Comparison of ENCODE assay signal across 8 mouse cellular contexts in genomic region chr14:46821873-46822716, GRCm38 (mm10). TPM values are rescaled to one million over a fixed set of nuclear protein-coding genes. Genes with fewer than 3 reads are reported as not detected.
DNase-seq lines count a peak whose midpoint lies in the region; ATAC-seq lines count a peak whose summit lies in the region.

Gene Gmfb, minus strand, starts transcription at chr14:46822242.

- no peaks in the 10 kb centered on the region for H3K9me3 ChIP-seq in hindbrain, embryonic 15.5 days

- H3K9ac ChIP-seq in hindbrain, embryonic 15.5 days = peak within 1 kb of the TSS; percentile 97

- H3K27me3 ChIP-seq in hindbrain, embryonic 15.5 days = 0 out of 2 replicates have a peak, but pooled peaks cover 2% of the 10 kb centered on the region

- H3K4me2 ChIP-seq in hindbrain, embryonic 15.5 days = peak within 1 kb of the TSS; percentile 93

- peaks cover 47% of the 10 kb centered on the region for H3K79me2 ChIP-seq in macrophage (ENCODE audit: inconsistent target)

- ATAC-seq in hindbrain, embryonic 15.5 days (ENCODE audit: low FRiP score, low read depth) = peak; percentile 97

- H3K4me1 ChIP-seq in hindbrain, embryonic 15.5 days (replicated peaks) = peaks cover 20% of the 10 kb centered on the region

- peak within 1 kb of the TSS; percentile 97 for H3K4me3 ChIP-seq in hindbrain, embryonic 15.5 days
- H3K4me3 ChIP-seq in macrophage (ENCODE audit: inconsistent target) = peak within 1 kb of the TSS; percentile 90

- H3K27ac ChIP-seq in hindbrain, embryonic 15.5 days (replicated peaks) = peak within 1 kb of the TSS; percentile 89
- H3K27ac ChIP-seq in macrophage = peak within 1 kb of the TSS; percentile 90

- DNase-seq in T-cell, adult 2 months (ENCODE audit: low spot score) = peak; percentile 95
- DNase-seq in cerebellum, postnatal 36 days = peak; percentile 97 to 98
- peak; percentile 97 to 98 for DNase-seq in frontal cortex, postnatal 36 days (ENCODE audit: low spot score in 2 of 2)
- peak; percentile 97 to 98 for DNase-seq in left cerebral cortex, adult 18-20 months (ENCODE audit: low spot score in 2 of 2)
- DNase-seq in right cerebral cortex, adult 18-20 months = peak; percentile 96
- DNase-seq in urinary bladder, postnatal 10 days (ENCODE audit: low spot score) = peak; percentile 84

- no peaks in the 10 kb centered on the region; the same call in 1 of the 2 replicates for H3K36me3 ChIP-seq in hindbrain, embryonic 15.5 days
- peaks cover 4% of the 10 kb centered on the region; the same call in 1 of the 2 replicates for H3K36me3 ChIP-seq in macrophage (ENCODE audit: inconsistent target)

- WGBS in hindbrain, embryonic 15.5 days = under 1% methylated on average over 65 of the region's 65 CpGs
- WGBS in macrophage (ENCODE audit: missing documents) = 1% methylated on average over 65 of the region's 65 CpGs

RNA-seq across cellular contexts. Expression of gene Gmfb, which starts in this region (rescaled TPM):
- polyA plus RNA-seq in hindbrain, embryonic 15.5 days (2015; fragmentation: Nextera tagmentation; extraction: Ambion mirVana) = 116 and 118 TPM in 2 replicates
- total RNA-seq in left cerebral cortex, adult 18-20 months (2021) = 100 to 1,000 TPM; 145 to 150 TPM
- total RNA-seq in macrophage (2018; cell fraction: chromatin; rRNA removed) = 100 to 1,000 TPM in 14 of 26 experiments, 10 to 100 TPM in 12; 56.6 to 148 (median 101) TPM
- total RNA-seq in macrophage (2018; cell fraction: cytosol; rRNA removed) = 100 to 1,000 TPM in 13 of 26 experiments, 10 to 100 TPM in 13; 67.0 to 133 (median 102) TPM
- total RNA-seq in macrophage (2018; cell fraction: nucleus; rRNA removed) = 100 to 1,000 TPM in 8 of 26 experiments, 10 to 100 TPM in 18; 64.3 to 147 (median 86.8) TPM
- polyA plus RNA-seq in macrophage (2018) = 85.9 to 98.4 TPM (median 87.9 TPM) in 3 replicates

Comparison
In these comparisons a context has a peak if more than half of its experiments do, and no peak if none do; other contexts are left out.
1. Peak in every context shown above with its lines: DNase-seq, ATAC-seq, H3K4me3 ChIP-seq and H3K27ac ChIP-seq.